Mouse (Mus musculus): ENCODE results near the gene Cog7.

GRCm38 (mm10) chr7:121857177-121857884 lies 124.2 kb downstream of the Cog7 start:
- no peak for TF ChIP-seq POLR2A (IDR thresholded peaks at IDR 0.05; ENCODE audit: control insufficient read depth, extremely low read depth, insufficient read depth, low read length, poor library complexity)
- no peak for TF ChIP-seq CTCF (IDR thresholded peaks at IDR 0.05; ENCODE audit: borderline replicate concordance, control insufficient read depth, extremely low read depth, insufficient read depth, low read length, poor library complexity)

All from thymus, adult 2 months (tissue).